Mouse (Mus musculus) brown adipose tissue, adult 24 weeks (tissue): Measurements from ENCODE around the gene Ces2f. TPM values are rescaled to one million over a fixed set of nuclear protein-coding genes. Genes with fewer than 3 reads are reported as not detected.

ENCODE experiments used
- H3K27ac ChIP-seq: fragments of 200-500 bp; replicated peaks from 2 replicates; pipeline ENCODE4 v1.5.1; 2012; ENCODE audit warnings: low read depth, mild to moderate bottlenecking, low read length
- H3K4me1 ChIP-seq: fragments of 200-500 bp; 2 replicates; pipeline ENCODE4 v1.6.1; 2012; ENCODE audit warnings: low read length, mixed read lengths; ENCODE audit not compliant: control insufficient read depth, insufficient read depth, insufficient read length
- H3K4me3 ChIP-seq: fragments of 200-500 bp; 2 replicates; pipeline ENCODE4 v1.5.1; 2012; ENCODE audit warnings: low read depth, mild to moderate bottlenecking, low read length, moderate library complexity; ENCODE audit not compliant: insufficient read depth
- polyA plus RNA-seq: library from polyadenylated mRNA; stranded (reverse); fragments of >200 nt; gene quantifications from 2 replicates; pipeline ENCODE4 v1.2.4, GENCODE M21; 2012; ENCODE audit not compliant: missing spikeins, insufficient read depth, insufficient read length

Gene Ces2f
- polyA plus RNA-seq, 1 experiment, result not detected

DNA sequence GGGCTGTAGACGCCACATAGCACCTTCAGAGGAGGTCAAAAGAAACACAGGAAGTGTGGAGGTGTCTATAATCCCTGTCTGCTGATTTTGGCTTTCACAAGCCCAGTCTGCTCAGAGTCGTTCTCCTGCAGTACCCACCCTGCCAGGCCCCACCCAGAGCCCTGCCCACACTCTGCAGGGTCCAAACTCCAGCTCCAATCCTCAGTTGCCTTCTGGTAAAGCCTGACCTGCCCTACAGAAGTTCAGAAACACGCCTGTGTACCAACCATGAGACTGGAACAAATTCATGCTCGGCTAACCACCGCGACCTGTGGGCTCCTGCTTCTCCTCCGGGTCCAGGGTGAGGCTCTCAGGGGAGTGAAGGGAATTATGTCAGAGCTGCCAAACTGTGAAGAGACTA lies 53.4 kb downstream of the Ces2f start, which contains the start of gene Ces2h:
TSS of gene Ces2h (plus strand) at position 268 of the 400 bp plus-strand sequence.
- H3K27ac ChIP-seq, result no peak within 1 kb of the TSS

More for the DNA sequence above, 53.4 kb downstream of the Ces2f start, which contains the start of gene Ces2h:
- Histone ChIP-seq H3K4me3 (no peak within 1 kb of the TSS), H3K4me1 (no peaks in the 10 kb centered on the region)

Other genes starting within 250 kb of the Ces2f start
- not detected in 2 replicates for gene Ces2a, start 213.4 kb upstream of the Ces2f start, polyA plus RNA-seq
- not detected in 2 replicates for gene Ces2b, start 115.8 kb upstream of the Ces2f start, polyA plus RNA-seq
- not detected in 2 replicates for gene Ces2c, start 100.3 kb upstream of the Ces2f start, polyA plus RNA-seq
- gene Ces2e, start 21.1 kb upstream of the Ces2f start, polyA plus RNA-seq, result not detected in 2 replicates
- 1.5 and 2.6 TPM in 2 replicates for gene Ces2g, start 14.4 kb downstream of the Ces2f start, polyA plus RNA-seq
- gene Ces2h, start 53.5 kb downstream of the Ces2f start, polyA plus RNA-seq, result not detected in 2 replicates
- 0.91 TPM in 1 of 2 replicates, not detected in the other for gene Ces3a, start 101.2 kb downstream of the Ces2f start, polyA plus RNA-seq
- not detected in 2 replicates for gene Ces3b, start 136.4 kb downstream of the Ces2f start, polyA plus RNA-seq
- not detected in 2 replicates for gene Ces4a, start 184.4 kb downstream of the Ces2f start, polyA plus RNA-seq
- 14.0 and 14.7 TPM in 2 replicates for gene Cbfb, start 223.3 kb downstream of the Ces2f start, polyA plus RNA-seq